Mouse (Mus musculus): ENCODE data around the gene Stoml2. TPM values are rescaled to one million over a fixed set of nuclear protein-coding genes. Genes with fewer than 3 reads are reported as not detected.

Gene Stoml2
- polyA plus RNA-seq, 1 experiment from 2014 or later = 409 TPM

Other genes with a start within 250 kb of the Stoml2 start
- gene Fam205a1, start 177.8 kb downstream of the Stoml2 start, polyA plus RNA-seq (2014; fragmentation: Nextera tagmentation; extraction: Ambion mirVana) = 0.22 and 0.29 TPM in 2 replicates
- gene Gm12394, start 174.9 kb downstream of the Stoml2 start, polyA plus RNA-seq (2014; fragmentation: Nextera tagmentation; extraction: Ambion mirVana) = 0.11 and 0.18 TPM in 2 replicates
- gene Fam205c, start 157.5 kb downstream of the Stoml2 start, polyA plus RNA-seq (2014; fragmentation: Nextera tagmentation; extraction: Ambion mirVana) = 0.71 and 0.75 TPM in 2 replicates
- gene Phf24, start 115.0 kb downstream of the Stoml2 start, polyA plus RNA-seq (2014; fragmentation: Nextera tagmentation; extraction: Ambion mirVana) = 0.38 and 0.42 TPM in 2 replicates
- 2.0 and 3.0 TPM in 2 replicates for gene Dnajb5, start 81.9 kb downstream of the Stoml2 start, polyA plus RNA-seq (2014; fragmentation: Nextera tagmentation; extraction: Ambion mirVana)
- gene 1700022I11Rik, start 62.1 kb downstream of the Stoml2 start, polyA plus RNA-seq (2014; fragmentation: Nextera tagmentation; extraction: Ambion mirVana) = 0.41 and 0.53 TPM in 2 replicates
- 452 and 513 TPM in 2 replicates for gene Vcp, start 31.2 kb downstream of the Stoml2 start, polyA plus RNA-seq (2014; fragmentation: Nextera tagmentation; extraction: Ambion mirVana)
- 18.2 and 18.6 TPM in 2 replicates for gene Fancg, start 21.2 kb downstream of the Stoml2 start, polyA plus RNA-seq (2014; fragmentation: Nextera tagmentation; extraction: Ambion mirVana)
- 22.5 and 23.3 TPM in 2 replicates for gene Pigo, start 5.9 kb downstream of the Stoml2 start, polyA plus RNA-seq (2014; fragmentation: Nextera tagmentation; extraction: Ambion mirVana)
- 6.0 and 7.4 TPM in 2 replicates for gene Fam214b, start 14.5 kb upstream of the Stoml2 start, polyA plus RNA-seq (2014; fragmentation: Nextera tagmentation; extraction: Ambion mirVana)
- gene Unc13b, start 27.2 kb upstream of the Stoml2 start, polyA plus RNA-seq (2014; fragmentation: Nextera tagmentation; extraction: Ambion mirVana) = 2.0 and 2.4 TPM in 2 replicates
- 0.25 and 0.29 TPM in 2 replicates for gene Atp8b5, start 235.4 kb upstream of the Stoml2 start, polyA plus RNA-seq (2014; fragmentation: Nextera tagmentation; extraction: Ambion mirVana)

All from liver, embryonic 11.5 days (tissue).